Mouse (Mus musculus) megakaryocyte, embryonic 14.5 days (primary cell): ENCODE data around the gene Npas1.

Source experiments
- FLI1 ChIP-seq: IDR thresholded peaks from 2 replicates; pipeline ENCODE4 v1.6.1; 2012; ENCODE audit warnings: low read length, inconsistent platforms, mixed read lengths
- GATA1 ChIP-seq: IDR thresholded peaks from 3 replicates; pipeline ENCODE4 v1.6.1; 2012; ENCODE audit warnings: mixed read lengths, low read length, inconsistent platforms, borderline replicate concordance

- no peak for TF ChIP-seq GATA1
- TF ChIP-seq FLI1: no peak
Measured at GRCm38 (mm10) chr7:16412930-16413329, 64.6 kb downstream of the Npas1 start.
